In the genomic region with DNA sequence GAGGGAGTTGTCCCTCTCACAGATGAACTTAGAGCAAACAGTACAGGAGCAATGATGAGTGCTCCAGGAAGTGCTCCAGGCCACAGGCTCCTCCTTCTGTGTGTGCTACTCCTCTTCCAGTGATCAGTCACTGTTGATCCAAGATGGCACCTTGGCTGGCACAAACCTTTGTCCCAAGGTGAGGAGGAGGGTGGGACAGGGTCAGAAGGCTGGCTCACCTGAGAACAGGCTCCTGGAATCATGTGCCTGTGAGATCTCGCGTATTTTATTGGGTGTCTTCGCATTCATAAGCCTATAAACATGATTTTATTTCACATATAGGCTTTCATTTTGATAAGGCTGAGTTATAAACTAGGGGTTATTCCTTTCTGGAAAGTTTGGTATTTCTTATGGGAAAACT, we compare ENCODE assay signal across 22 mouse cellular contexts. TPM values are rescaled to one million over a fixed set of nuclear protein-coding genes. Genes with fewer than 3 reads are reported as not detected.
DNase-seq lines count a peak whose midpoint lies in the region.
"Had no signal": no experiment of that assay in that cellular context is flagged by ENCODE, and none has a peak within 500 bp of the region (broad histone marks: within the 10 kb centered on the region; RNA-seq: fewer than 3 reads in every experiment).

No protein-coding gene starts in this region.

- H3K4me1 ChIP-seq in heart, embryonic 10.5 days, result peaks cover 21% of the 10 kb centered on the region

- no peaks in the 10 kb centered on the region for H3K9me3 ChIP-seq in heart, embryonic 10.5 days
- H3K9me3 ChIP-seq: G1E had no signal

- H3K27ac ChIP-seq in heart, embryonic 10.5 days, result no peak overlapping the region

- H3K27me3 ChIP-seq in heart, embryonic 10.5 days (ENCODE audit: insufficient read depth, poor library complexity, severe bottlenecking), result 0 out of 2 replicates have a peak, but pooled peaks cover 7% of the 10 kb centered on the region
- H3K27me3 ChIP-seq: CH12.LX, Patski had no signal

- no peak overlapping the region for H3K4me3 ChIP-seq in heart, embryonic 10.5 days

- H3K36me3 ChIP-seq in heart, embryonic 10.5 days, result no peaks in the 10 kb centered on the region
- H3K36me3 ChIP-seq: G1E had no signal

- DNase-seq in heart, adult 11 months, result peak; percentile 65
- DNase-seq in heart, embryonic 10.5 days (ENCODE audit: low spot score), result no peak
- DNase-seq in urinary bladder, postnatal 10 days (ENCODE audit: low spot score), result peak; percentile 2
- DNase-seq in urinary bladder, postnatal 4 days (ENCODE audit: low spot score in 2 of 2), result no peak
- peak; percentile 74 for DNase-seq in large intestine, adult 2 months (ENCODE audit: low read depth, low spot score)
- no peak for DNase-seq in cerebellum, adult 11-12 months
- DNase-seq: adrenal gland, adult 2 months; adrenal gland, adult 8-10 months; adrenal gland, postnatal 10 days; adrenal gland, postnatal 14 days; adrenal gland, postnatal 25 days; adrenal gland, postnatal 36 days; B cell, adult 2 months; cerebellum, adult 11 months; cerebellum, adult 18-20 months; cerebellum, adult 2 months had no signal

- 86% methylated on average over 3 of the region's 3 CpGs for WGBS in heart, embryonic 10.5 days
- 45% methylated on average over 3 of the region's 3 CpGs for WGBS in large intestine, adult 2 months

RNA-seq across cellular contexts. Expression of a gene that starts 14.7 kb away (rescaled TPM):
- not detected in 2 replicates for polyA plus RNA-seq in heart, embryonic 10.5 days (2016; fragmentation: Nextera tagmentation; extraction: Ambion mirVana)
- polyA plus RNA-seq in large intestine, adult 2 months (2012; rRNA removed), result 0.04 TPM in 1 of 2 replicates, not detected in the other
- polyA plus RNA-seq: activated CD4-positive, CD25-positive, alpha-beta regulatory T cell, adult 4 months; adrenal gland, adult 2 months; C2C12; CD4-positive, CD25-positive, alpha-beta regulatory T cell, adult 4 months; G1E; Patski had no signal

Comparison
In these comparisons a context has a peak if more than half of its experiments do, and no peak if none do; other contexts are left out.
1. DNase-seq: peak in heart, adult 11 months (single experiment), urinary bladder, postnatal 10 days (single experiment) and large intestine, adult 2 months (single experiment); none in heart, embryonic 10.5 days (single experiment), urinary bladder, postnatal 4 days (0 of 2) and cerebellum, adult 11-12 months (single experiment).